Mouse (Mus musculus) kidney, adult 8-10 months (tissue): Measurements from ENCODE around the gene Abcb6.

Experiments used
- DNase-seq, 2 experiments: peaks; one replicate each; pipeline ENCODE4 v3.0.0; 2022

Gene Abcb6

GRCm38 (mm10) chr1:75201236-75201635, 21.0 kb upstream of the Abcb6 start:
- DNase-seq: peak; percentile 53 to 64

GRCm38 (mm10) chr1:75192452-75192851, 12.3 kb upstream of the Abcb6 start:
- peak; percentile 61 to 66 for DNase-seq

- DNase-seq: peak; percentile 97 to 99
Measured at GRCm38 (mm10) chr1:75191622-75192402, 11.6 kb upstream of the Abcb6 start, which contains the start of the genes Ankzf1 and Atg9a. Gene Ankzf1 (plus strand): TSS chr1:75192151. Gene Atg9a (minus strand): TSS chr1:75192196.

GRCm38 (mm10) chr1:75191258-75191621, 11.0 kb upstream of the Abcb6 start:
- no peak for DNase-seq

GRCm38 (mm10) chr1:75190577-75190976, 10.4 kb upstream of the Abcb6 start:
- no peak for DNase-seq

- no peak for DNase-seq
Measured at GRCm38 (mm10) chr1:75187914-75188483, 7.8 kb upstream of the Abcb6 start.

- DNase-seq: no peak
Measured at GRCm38 (mm10) chr1:75187126-75187525, 6.9 kb upstream of the Abcb6 start.

- no peak for DNase-seq
Measured at GRCm38 (mm10) chr1:75185495-75185894, 5.3 kb upstream of the Abcb6 start.

GRCm38 (mm10) chr1:75182160-75182559, 2.0 kb upstream of the Abcb6 start:
- DNase-seq: no peak

GRCm38 (mm10) chr1:75181377-75181870, 1.2 kb upstream of the Abcb6 start:
- no peak for DNase-seq

GRCm38 (mm10) chr1:75180741-75181140, 549 bp upstream of the Abcb6 start:
- no peak for DNase-seq

- DNase-seq: peak; percentile 58 to 63
Measured at GRCm38 (mm10) chr1:75179334-75180104, 673 bp downstream of the Abcb6 start.

GRCm38 (mm10) chr1:75168472-75169464, 11.4 kb downstream of the Abcb6 start, which contains the start of gene Zfand2b:
Gene Zfand2b (plus strand): TSS chr1:75168646.
- DNase-seq: peak; percentile 98 to 99

GRCm38 (mm10) chr1:75168093-75168471, 12.1 kb downstream of the Abcb6 start:
- no peak for DNase-seq

- no peak for DNase-seq
Measured at GRCm38 (mm10) chr1:75160256-75160617, 20.0 kb downstream of the Abcb6 start.

- no peak for DNase-seq
Measured at GRCm38 (mm10) chr1:75159540-75160255, 20.5 kb downstream of the Abcb6 start.

GRCm38 (mm10) chr1:75158990-75159389, 21.2 kb downstream of the Abcb6 start:
- no peak for DNase-seq

- DNase-seq: no peak
Measured at GRCm38 (mm10) chr1:75155837-75156236, 24.4 kb downstream of the Abcb6 start.

GRCm38 (mm10) chr1:75148727-75149126, 31.5 kb downstream of the Abcb6 start:
- DNase-seq: no peak

- peak; percentile 49 to 70 for DNase-seq
Measured at GRCm38 (mm10) chr1:75147411-75148135, 32.6 kb downstream of the Abcb6 start.

GRCm38 (mm10) chr1:75145589-75145988, 34.6 kb downstream of the Abcb6 start:
- no peak for DNase-seq
